Mouse (Mus musculus) cerebellum, adult 11-12 months (tissue): ENCODE results near the gene Echdc3.
A peak's percentile ranks its signal among the peaks of the same experiment; 100 is the strongest.

Source experiments
- DNase-seq: peaks from one replicate; pipeline ENCODE4 v3.0.0; 2022

Echdc3 gene

GRCm38 (mm10) chr2:6165771-6166170 lies 47.1 kb downstream of the Echdc3 start:
- no peak for DNase-seq

- no peak for DNase-seq
Measured at GRCm38 (mm10) chr2:6164606-6165290, 48.1 kb downstream of the Echdc3 start.

- no peak for DNase-seq
Measured at GRCm38 (mm10) chr2:6162366-6163040, 50.3 kb downstream of the Echdc3 start.

GRCm38 (mm10) chr2:6159735-6160134 lies 53.1 kb downstream of the Echdc3 start:
- DNase-seq, result no peak

GRCm38 (mm10) chr2:6159219-6159618 lies 53.6 kb downstream of the Echdc3 start:
- no peak for DNase-seq

GRCm38 (mm10) chr2:6157635-6158034 lies 55.2 kb downstream of the Echdc3 start:
- DNase-seq, result no peak

- no peak for DNase-seq
Measured at GRCm38 (mm10) chr2:6157208-6157607, 55.6 kb downstream of the Echdc3 start.

- DNase-seq, result no peak
Measured at GRCm38 (mm10) chr2:6149801-6150200, 63.0 kb downstream of the Echdc3 start.

- DNase-seq, result peak; percentile 31
Measured at GRCm38 (mm10) chr2:6146901-6147300, 65.9 kb downstream of the Echdc3 start.

GRCm38 (mm10) chr2:6146257-6146656 lies 66.6 kb downstream of the Echdc3 start:
- no peak for DNase-seq

- no peak for DNase-seq
Measured at GRCm38 (mm10) chr2:6145611-6146010, 67.2 kb downstream of the Echdc3 start.

GRCm38 (mm10) chr2:6142915-6143654 lies 69.7 kb downstream of the Echdc3 start:
- no peak for DNase-seq

- no peak for DNase-seq
Measured at GRCm38 (mm10) chr2:6140572-6141161, 72.2 kb downstream of the Echdc3 start.
